Mouse (Mus musculus) olfactory bulb, adult 2 months (tissue): ENCODE measurements around the gene Fhad1. TPM values are rescaled to one million over a fixed set of nuclear protein-coding genes. Genes with fewer than 3 reads are reported as not detected.

Source experiments
- H3K27ac ChIP-seq: fragments of 200-500 bp; 2 replicates; pipeline ENCODE4 v1.5.1; 2012; ENCODE audit warnings: low read depth, low read length; ENCODE audit not compliant: insufficient read depth
- H3K4me1 ChIP-seq: fragments of 200-500 bp; 2 replicates; pipeline ENCODE4 v1.6.1; 2012; ENCODE audit warnings: low read length; ENCODE audit not compliant: control insufficient read depth, insufficient read depth
- H3K4me3 ChIP-seq: fragments of 200-500 bp; 2 replicates; pipeline ENCODE4 v1.5.1; 2012; ENCODE audit warnings: mild to moderate bottlenecking, low read depth, low read length, moderate library complexity; ENCODE audit not compliant: insufficient read depth
- CTCF ChIP-seq: fragments of 200-500 bp; IDR thresholded peaks from 2 replicates; pipeline ENCODE4 v1.5.1; 2012; ENCODE audit warnings: low read depth, mild to moderate bottlenecking, low read length, moderate library complexity; ENCODE audit not compliant: insufficient read depth
- POLR2A ChIP-seq: fragments of 200-500 bp; IDR thresholded peaks from 2 replicates; pipeline ENCODE4 v1.6.1; 2012; ENCODE audit warnings: mild to moderate bottlenecking, low read depth, low read length, moderate library complexity; ENCODE audit not compliant: insufficient read depth
- WGBS: fragments of 180-500 bp; shearing (Covaris S2); methylation state at CpG from one replicate; pipeline ENCODE4 v1.1.7; 2018; 5-methylcytosine and 5-hydroxymethylcytosine counted together
- polyA plus RNA-seq: library from polyadenylated mRNA; stranded (reverse); fragments of >200 nt; gene quantifications from 2 replicates; pipeline ENCODE4 v1.2.4, GENCODE M21; 2012; ENCODE audit warnings: low replicate concordance; ENCODE audit not compliant: missing spikeins, insufficient read depth, insufficient read length

Fhad1 gene
- polyA plus RNA-seq, 1 experiment: not detected

GRCm38 (mm10) chr4:141875481-141876108 is 139.3 kb downstream of the Fhad1 start:
- peaks cover 39% of the 10 kb centered on the region for H3K4me1 ChIP-seq
- no peak overlapping the region for H3K27ac ChIP-seq
- peak overlapping the region; percentile 87 for H3K4me3 ChIP-seq
- no peak for TF ChIP-seq POLR2A
- no peak for TF ChIP-seq CTCF
- WGBS: 27% methylated on average over 8 of the region's 8 CpGs

GRCm38 (mm10) chr4:141874601-141875460 is 140.1 kb downstream of the Fhad1 start, which contains the start of gene Efhd2:
Gene Efhd2 (minus strand): TSS chr4:141874920.
- TF ChIP-seq POLR2A (peak; percentile 93), CTCF (no peak)
- Histone ChIP-seq H3K4me1 (peaks cover 47% of the 10 kb centered on the region), H3K4me3 (peak within 1 kb of the TSS; percentile 87), H3K27ac (peak within 1 kb of the TSS; percentile 34)
- WGBS: under 1% methylated on average over 73 of the region's 73 CpGs

- Histone ChIP-seq H3K4me3 (peak overlapping the region; percentile 87), H3K4me1 (peaks cover 52% of the 10 kb centered on the region), H3K27ac (peak overlapping the region; percentile 34)
- WGBS: under 1% methylated on average over 19 of the region's 19 CpGs
- TF ChIP-seq CTCF: no peak
These were observed 140.7 kb downstream of the Fhad1 start for GRCm38 (mm10) chr4:141874111-141874600.

- Histone ChIP-seq H3K4me1 (peaks cover 59% of the 10 kb centered on the region), H3K27ac (peak overlapping the region; percentile 59), H3K4me3 (peak overlapping the region; percentile 87)
- WGBS: 49% methylated on average over 9 of the region's 9 CpGs
- no peak for TF ChIP-seq POLR2A
- TF ChIP-seq CTCF: no peak
These were observed 141.9 kb downstream of the Fhad1 start for GRCm38 (mm10) chr4:141872977-141873376.

GRCm38 (mm10) chr4:141871909-141872308 is 143.0 kb downstream of the Fhad1 start:
- TF ChIP-seq CTCF (no peak), POLR2A (no peak)
- 53% methylated on average over 9 of the region's 9 CpGs for WGBS
- H3K27ac ChIP-seq: peak overlapping the region; percentile 61
- peaks cover 70% of the 10 kb centered on the region for H3K4me1 ChIP-seq
- H3K4me3 ChIP-seq: peak overlapping the region; percentile 87

GRCm38 (mm10) chr4:141871333-141871725 is 143.6 kb downstream of the Fhad1 start:
- Histone ChIP-seq H3K27ac (peak overlapping the region; percentile 61), H3K4me1 (peaks cover 76% of the 10 kb centered on the region), H3K4me3 (peak overlapping the region; percentile 87; the same call in 1 of the 2 replicates)
- TF ChIP-seq POLR2A: no peak
- no peak for TF ChIP-seq CTCF
- WGBS: 71% methylated on average over 3 of the region's 3 CpGs

GRCm38 (mm10) chr4:141870666-141871332 is 144.1 kb downstream of the Fhad1 start:
- peak overlapping the region; percentile 46; the same call in 1 of the 2 replicates for H3K27ac ChIP-seq
- 56% methylated on average over 11 of the region's 11 CpGs for WGBS
- no peak overlapping the region for H3K4me3 ChIP-seq
- H3K4me1 ChIP-seq: peaks cover 76% of the 10 kb centered on the region
- TF ChIP-seq CTCF (no peak), POLR2A (no peak)

- Histone ChIP-seq H3K4me1 (peaks cover 69% of the 10 kb centered on the region), H3K4me3 (no peak overlapping the region), H3K27ac (peak overlapping the region; percentile 84)
- TF ChIP-seq POLR2A: no peak
- no peak for TF ChIP-seq CTCF
- 48% methylated on average over 5 of the region's 5 CpGs for WGBS
These were observed 145.3 kb downstream of the Fhad1 start for GRCm38 (mm10) chr4:141869436-141870215.
